Mouse (Mus musculus) kidney, adult 2 months (tissue): ENCODE data around the gene Nfyc.

ENCODE experiments used
- CTCF ChIP-seq: fragments of 200-500 bp; conservative IDR thresholded peaks from 2 replicates; pipeline ENCODE4 v1.5.1; 2011; ENCODE audit warnings: low read depth, mild to moderate bottlenecking, control low read depth, low read length, moderate library complexity, mixed read lengths; ENCODE audit not compliant: insufficient read depth, insufficient read length
- POLR2A ChIP-seq: fragments of 200-500 bp; IDR thresholded peaks from one replicate; pipeline ENCODE4 v1.6.1; 2011; ENCODE audit warnings: low read depth, low read length, control low read depth

DNA sequence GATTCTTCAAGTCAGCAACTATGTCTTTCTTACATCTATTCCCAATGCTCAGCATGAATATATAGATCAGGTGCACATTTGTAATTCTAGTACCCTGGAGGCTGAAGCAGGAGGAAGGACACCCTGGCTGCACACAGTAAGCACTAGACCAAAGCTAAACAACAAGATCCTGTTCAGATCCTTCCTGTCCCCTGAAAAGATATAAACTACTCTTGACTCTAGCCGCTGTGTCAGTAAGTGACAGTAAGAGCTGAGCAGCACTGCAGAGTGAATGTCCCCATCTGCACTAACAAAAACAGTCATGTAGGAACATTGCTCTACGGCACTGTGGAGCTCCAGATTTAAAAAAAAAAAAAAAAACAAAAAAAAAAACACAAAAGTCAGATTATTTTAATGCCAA, 13.4 kb downstream of the Nfyc start:
- TF ChIP-seq POLR2A (no peak), CTCF (no peak)
